Mouse (Mus musculus) thymus, adult 18-20 months (tissue): Measurements from ENCODE around the gene Mindy1.

ENCODE experiments used
- DNase-seq, 2 experiments: peaks; one replicate each; pipeline ENCODE4 v3.0.0; 2022; ENCODE audit warnings: mixed read lengths in 2 of 2

Gene Mindy1

DNA sequence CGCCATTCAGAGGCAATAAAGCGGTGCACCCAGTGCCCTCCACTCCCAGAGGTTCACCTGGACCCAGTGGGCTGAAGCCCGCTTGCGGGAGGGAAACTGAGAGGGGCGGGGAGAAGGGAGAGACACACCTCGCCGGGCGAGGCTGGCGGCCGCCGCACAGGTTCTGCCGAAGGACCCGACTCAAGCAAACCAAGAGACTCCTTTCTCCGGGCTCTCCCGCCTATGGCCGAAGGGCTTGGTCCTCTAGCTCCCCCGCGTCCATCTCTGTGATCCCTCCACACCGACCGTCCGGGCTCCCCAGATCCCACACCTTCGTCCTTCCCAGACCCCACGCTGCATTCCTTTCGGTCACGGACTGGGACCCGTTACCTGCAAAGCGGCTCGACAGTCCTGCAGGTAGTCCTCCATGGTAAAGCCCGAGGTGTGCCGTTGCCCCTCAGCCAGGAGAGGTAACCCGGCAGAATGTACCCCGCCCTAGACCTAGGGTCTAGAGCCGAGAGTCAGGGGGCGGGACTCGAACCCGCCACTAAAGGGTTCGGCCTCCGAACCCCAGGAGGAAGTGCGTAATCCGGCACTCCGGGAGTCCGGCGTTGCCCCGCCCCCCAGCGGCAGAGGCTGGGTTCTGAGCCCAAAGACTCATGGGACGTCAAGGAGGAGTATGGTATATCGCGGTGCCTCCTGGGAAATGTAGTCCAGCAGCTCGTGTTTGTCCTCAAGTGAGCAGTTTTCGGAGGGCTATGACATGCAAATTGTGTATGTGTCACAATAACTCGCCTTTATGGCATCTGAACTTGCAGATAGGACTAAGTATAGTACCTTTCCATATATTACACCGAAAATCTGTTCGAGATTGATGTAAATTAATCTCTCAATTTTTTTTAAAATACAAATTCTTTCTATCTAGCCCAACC, at the start of gene Mindy1, which contains the start of gene Prune1:
Mindy1 (plus strand) TSS at position 130 of the 911 bp plus-strand sequence.
Prune1 (minus strand) TSS at position 861 of the 911 bp plus-strand sequence.
- peak; percentile 98 for DNase-seq

DNA sequence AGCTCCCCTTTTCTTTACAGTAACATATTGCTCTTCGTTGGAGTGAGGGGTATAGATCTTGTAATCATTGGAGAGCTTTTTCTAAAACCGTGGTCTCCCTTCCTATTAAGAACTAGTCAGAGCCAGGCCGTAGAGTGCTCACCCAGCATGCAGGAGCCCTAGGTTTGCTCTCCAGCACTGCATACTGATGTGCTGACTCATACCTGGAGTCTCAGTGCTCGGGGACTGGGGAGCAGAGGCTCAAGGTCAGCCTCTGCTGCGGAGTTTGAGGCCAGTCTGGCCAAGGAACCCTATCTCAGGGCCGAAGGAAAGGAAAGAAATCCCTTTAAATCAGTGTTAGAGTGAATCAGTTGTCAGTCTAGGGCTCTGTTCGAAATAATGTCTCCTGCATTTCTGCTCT, 48.4 kb upstream of the Mindy1 start:
- no peak for DNase-seq

DNA sequence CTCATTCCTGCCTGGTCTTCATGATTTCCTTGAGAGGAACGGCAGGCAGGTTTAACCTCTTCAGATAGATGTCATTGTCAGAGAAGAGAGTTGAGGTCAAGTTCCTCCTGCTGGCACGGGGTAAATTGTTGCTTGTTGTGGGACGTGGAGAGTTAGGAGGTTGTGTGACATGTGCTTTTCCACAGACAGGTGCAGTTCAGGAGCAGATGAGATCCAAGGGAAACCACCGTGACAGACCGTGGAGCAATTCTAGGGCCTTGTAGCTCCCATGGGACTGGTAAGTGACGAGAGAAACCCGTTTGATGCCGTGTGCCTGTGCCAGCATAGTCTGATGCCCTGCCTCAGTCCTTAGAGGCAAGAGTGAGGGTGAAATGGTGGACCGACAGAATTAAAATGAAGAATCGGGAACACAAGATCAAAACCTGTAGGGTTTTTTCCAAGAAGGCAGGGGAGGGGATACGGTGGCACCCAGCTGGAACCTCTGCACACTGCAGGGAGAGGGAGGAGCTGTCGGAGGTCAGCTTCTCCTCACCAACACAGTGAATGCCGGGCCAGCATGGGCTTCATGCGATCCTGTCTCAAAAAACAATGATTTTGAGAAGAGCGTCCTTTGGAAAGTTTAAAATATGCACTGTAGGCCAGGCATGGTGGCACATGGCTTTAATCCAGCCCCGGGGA, 47.7 kb upstream of the Mindy1 start:
- no peak for DNase-seq

DNA sequence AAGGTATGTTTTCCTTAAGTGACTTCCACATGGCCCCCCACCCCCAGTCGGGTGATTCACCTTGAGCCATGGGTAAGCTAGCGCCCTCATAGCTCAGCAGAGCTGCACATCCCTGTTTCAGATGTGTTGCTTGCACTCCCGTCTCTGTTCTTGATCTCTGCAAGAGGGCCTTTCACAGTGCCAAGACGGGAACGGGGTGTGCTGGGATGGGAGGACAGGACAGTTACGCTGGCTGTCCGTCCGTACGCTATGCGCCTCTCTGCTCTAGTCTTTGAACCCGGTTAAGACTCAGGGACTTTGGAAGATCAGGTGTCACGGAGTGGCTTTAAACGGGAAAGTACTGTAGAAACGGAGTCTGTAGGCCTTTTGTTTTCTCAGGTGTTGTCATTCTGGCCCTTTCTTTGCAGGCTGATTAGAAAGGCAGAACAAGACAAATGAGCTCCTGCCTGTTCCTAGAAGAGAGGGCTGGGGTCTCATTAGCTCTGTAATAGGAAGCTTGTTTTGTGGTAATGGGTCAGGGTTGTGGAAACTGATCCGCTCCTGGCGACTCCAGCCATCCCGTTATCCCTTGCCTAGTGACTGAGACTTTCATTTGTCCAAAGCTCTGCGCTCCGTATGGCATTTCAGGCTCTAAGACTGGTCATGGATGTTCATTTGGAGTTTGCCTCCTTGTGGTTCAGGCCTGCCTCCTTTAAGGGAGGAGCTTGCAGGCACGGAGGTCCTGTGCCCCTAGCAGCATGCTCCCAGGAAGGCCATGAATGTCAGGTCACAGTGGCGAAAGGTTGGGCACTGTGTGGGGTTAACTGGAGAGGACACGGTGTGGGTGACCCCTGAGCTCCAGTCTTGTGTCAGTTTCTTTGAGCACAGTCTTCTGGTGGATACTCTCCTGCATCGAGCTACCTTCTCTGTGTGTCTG, 45.5 kb upstream of the Mindy1 start:
- no peak for DNase-seq

DNA sequence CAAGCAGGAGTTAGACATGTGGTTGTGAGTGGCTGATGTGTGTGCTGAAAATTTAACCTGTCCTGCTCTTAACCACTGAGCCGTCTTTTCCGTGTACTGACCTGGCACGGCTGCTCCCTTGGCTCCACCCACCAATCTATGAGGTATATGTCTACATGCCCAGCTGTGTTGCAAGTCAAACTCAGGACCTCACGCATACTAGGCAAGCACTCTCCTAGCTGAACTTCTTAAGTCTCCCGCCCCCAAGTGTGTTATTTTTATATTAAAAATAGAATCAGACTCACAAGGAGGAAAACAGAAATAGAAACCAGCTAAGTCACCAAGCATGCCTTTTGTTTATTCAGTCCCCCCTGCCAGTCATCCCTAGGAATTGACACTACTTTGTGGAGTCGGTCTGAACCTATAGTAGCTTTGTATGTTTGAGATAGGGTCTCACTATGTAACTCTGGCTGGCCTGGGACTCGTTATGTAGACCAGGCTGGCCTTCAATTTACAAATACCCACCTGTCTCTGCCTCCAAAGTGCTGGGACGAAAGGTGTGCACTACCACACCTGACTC, 43.5 kb upstream of the Mindy1 start:
- no peak for DNase-seq

DNA sequence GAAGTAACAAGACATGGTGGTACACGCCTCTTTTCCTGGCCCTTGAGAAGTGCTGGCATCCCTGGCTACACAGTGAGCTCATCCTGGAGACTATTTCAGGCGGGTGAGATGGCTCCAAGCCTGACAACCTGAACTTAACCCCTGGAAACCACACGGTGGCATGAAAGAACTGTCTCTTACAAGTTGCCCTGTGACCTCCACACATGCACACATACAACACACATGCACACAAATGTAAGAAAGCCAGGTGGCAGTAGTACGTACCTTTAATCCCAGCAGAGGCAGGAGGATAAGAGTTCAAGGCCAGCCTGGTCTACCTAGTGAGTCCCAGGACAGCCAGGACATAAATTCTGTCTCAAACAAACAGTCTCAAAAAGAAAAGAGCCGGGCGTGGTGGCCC, 42.1 kb upstream of the Mindy1 start:
- DNase-seq = no peak

DNA sequence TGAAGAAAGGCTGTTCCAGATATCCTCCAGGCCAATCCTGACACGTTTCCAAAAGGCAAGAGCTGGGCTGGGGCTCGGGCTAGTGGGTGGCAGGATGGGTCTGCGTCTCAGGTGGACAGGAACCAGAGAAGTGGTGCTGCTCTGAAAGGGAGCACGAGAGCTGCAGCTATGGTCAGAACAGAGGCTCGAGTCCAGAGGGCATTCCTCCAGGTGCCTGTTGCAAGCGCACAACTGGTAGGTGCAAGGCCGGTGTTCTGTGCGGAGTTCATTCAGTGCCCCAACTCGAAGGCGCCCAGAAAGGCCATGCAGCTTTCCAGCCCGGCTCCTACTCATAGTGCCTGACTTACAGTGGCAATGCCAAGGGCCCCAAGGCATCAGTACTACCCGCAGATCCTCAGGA, 41.2 kb upstream of the Mindy1 start:
- no peak for DNase-seq

DNA sequence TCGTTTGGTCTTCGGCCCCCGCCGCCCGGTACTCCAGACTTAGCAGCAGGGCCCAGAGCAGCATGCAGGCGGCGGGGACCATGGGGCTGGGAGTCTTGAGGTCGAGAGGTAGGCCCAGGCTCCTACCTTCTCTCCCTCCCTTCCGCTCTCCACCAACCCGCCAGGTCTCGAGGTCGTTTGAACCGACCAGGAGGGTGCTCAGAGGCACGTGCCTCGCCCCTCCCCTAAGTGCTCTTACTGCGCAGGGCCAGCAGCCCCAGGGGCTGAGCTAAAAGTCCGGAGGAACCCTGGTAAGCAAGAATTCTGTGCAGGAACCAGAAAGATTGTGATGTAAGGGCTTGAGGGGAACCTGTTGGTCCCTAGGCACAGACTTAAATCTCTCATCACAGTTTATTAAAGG, 40.2 kb upstream of the Mindy1 start:
- DNase-seq = no peak

DNA sequence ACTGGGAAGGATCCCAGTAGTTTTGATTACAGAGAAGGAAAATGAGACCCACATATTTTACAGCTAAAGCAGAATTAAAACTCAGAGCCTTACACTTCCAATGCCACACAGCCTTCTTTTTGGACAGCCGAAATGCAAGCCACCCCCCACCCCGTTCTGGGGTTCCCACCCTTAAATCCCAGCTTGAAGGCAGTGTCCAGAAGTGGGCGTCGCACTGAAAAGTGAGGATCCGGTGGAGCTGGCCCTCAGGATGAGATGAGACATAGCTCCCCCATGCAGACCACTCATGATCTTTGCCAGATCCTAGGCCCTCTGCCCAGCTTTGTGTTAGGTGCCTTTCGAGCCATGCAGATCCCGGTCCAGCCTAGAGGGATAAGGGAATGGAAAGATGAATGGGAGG, 39.6 kb upstream of the Mindy1 start, which contains the start of gene Gm128:
Gm128 (minus strand) TSS at position 101 of the 400 bp plus-strand sequence.
- DNase-seq = no peak

DNA sequence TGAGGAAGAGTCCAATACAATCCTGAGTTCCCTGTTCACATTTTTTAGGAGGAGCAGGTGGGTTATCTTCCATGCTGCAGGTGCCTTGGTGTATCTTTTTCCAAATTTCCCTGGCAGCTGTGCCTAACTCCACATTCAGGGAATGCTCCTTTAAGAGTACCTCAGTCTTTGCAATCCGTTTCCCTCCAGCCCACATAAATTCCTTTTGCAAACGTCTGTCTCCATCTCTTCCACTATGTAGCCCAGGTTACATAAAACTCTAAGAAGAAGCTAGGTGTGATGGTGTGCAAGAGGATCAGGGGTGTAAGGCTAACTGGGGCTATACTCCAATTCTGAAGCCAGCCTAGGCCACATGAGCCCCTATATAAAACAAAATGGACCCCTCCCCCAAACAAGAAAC, 38.1 kb upstream of the Mindy1 start:
- DNase-seq = no peak

DNA sequence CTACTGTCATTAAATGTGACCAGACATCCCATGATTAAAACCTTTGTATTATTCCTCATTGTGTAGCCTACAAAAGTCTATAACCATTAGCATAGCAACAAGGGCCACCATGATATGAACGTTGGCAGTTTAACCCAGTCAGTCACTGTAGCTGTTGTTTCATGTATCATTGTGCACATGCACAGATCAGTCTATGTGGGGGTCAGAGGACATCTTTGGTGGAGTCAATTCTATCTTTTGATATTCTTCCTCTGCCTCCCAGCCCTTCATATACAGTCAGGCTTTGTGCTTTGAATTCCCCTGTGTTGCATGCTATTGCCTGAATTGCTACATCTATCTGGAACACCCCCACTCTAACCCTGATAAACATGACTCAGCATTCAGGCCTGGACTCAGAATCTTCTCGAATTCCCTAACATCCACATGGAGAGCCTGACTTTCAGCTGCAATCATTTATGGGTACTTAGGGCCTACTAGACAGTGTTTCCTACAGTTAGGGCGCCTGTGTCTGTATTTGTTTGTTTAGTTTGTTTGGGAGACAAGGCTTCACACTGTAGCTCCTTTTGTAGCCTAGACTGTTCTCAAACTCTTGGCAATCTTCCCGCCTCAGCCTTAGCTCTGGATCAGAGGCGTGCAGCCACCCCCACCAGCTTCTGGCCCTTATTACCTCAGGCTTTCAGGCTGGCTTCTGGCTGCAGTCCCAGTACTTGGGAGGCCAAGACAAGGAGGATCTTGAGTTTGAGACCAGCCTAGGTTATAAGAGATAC, 34.5 kb upstream of the Mindy1 start:
- DNase-seq = no peak

DNA sequence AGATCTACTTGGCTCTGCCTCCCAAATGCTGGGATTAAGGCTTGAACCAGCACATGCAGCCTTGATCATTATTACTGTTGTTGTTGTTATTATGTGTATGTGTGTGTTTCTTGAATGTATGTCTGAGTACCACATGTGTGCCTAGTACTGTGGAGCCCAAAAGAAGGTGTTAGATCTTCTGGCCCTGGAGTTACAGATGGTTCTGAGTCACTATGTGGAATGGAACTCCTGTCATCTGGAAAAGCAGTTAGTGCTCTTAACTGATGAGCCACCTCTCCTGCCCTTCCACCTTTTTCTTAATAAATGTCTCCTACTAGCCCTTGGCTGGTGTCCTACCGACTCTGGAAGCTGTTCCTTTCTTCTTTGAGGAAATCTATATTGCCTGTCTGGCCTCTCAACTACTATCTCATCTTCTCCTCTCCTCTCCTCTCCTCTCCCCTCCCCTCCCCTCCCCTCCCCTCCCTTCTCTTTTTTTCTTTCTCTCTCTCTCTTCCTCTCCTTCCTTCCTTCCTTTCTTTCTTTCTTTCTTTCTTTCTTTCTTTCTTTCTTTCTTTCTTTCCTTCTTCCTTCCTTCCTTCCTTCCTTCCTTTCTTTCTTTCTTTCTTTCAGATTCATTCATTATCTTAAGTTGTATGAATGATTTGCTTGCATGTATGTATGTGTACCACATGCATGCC, 33.3 kb upstream of the Mindy1 start:
- no peak for DNase-seq

DNA sequence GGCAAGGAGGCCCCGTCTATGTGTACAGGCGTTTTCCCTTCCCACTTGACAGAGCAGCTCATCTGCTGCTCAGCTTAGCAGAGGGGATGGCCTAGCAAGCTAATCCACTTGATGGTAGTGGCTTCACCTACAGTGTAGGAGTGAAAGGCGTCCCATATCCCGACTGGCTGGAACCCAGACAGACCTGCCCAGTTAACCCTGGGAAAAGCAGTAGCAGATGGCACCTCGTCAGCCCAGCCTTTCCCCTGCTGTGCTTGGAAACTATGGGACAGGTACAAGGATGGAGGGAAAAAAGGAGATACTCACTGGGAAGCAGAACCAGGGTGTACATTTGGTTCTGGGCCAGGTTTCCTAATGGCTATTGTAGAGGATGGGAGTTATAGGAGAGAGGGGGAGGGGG, 30.8 kb upstream of the Mindy1 start:
- no peak for DNase-seq

DNA sequence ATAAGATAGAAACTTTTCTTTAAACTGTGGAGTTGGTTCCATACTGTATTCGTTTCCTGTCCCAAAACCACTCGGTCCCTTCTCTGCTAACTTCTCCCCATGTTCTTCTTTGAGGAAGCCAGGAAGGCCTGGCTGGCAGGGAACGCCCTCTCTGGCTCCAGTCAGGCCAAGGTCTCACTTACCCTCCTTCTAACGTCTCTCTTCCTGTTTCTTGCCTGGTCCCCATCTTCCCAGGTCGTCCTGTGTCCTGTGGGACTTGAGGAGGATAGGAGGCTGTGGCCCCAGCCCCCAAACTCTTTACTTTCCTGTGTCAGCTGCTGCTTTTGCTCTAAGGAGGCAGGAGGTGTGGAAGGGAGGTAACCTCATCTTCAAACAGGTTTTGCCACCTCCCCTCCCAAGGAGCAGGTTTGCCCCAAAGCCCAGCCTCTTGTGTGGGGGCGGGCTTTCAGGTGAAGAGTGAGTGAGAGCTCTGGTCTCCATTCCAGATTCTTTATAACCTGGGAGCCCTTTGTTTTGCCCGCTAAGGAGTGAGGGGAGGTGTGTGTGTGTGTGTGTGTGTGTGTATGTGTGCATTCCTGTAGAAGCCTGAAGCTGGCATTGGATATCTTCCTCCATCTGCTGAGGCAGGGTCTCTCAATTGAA, 30.2 kb upstream of the Mindy1 start, which contains the start of gene Bnipl:
Bnipl (minus strand) TSS at position 411 of the 642 bp plus-strand sequence.
- DNase-seq = no peak

DNA sequence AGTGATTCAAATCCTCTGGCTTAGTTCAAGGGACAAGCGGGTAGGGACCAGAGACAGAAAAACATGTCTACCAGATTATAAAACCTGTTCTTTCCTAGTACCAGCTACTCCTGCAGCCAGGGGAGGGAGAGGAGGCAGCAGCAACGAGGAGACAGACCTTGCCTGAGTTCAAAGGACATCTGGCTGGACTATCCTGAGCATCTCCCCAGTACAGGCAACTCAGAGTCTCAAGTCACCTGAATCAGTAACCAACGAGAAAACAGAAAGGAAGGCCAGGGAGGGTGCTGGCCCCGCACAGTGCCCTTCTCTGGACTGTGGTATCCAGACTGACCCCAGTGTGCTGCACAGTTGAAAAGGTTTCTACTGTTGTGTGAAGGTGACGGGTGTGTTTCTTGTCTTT, 24.2 kb upstream of the Mindy1 start:
- no peak for DNase-seq

DNA sequence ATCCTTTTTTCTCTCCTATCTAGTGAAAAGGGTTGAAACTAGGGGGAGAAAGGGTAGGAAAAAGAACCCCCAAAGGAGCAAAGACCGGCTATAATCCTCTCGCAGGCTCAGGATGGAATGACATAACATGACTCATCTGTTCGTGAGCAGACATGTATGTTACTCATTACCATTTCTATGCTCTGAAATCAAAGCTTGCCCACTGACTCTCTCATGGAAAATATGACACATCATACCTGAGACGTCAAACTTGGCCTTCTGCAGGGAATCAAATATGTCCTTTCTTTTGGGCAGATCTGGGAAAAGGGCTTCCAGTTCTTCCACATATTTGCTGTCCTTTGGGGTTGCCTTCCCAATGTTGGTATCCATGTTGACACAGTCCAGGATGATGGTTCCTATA, 19.2 kb upstream of the Mindy1 start:
- DNase-seq = no peak

DNA sequence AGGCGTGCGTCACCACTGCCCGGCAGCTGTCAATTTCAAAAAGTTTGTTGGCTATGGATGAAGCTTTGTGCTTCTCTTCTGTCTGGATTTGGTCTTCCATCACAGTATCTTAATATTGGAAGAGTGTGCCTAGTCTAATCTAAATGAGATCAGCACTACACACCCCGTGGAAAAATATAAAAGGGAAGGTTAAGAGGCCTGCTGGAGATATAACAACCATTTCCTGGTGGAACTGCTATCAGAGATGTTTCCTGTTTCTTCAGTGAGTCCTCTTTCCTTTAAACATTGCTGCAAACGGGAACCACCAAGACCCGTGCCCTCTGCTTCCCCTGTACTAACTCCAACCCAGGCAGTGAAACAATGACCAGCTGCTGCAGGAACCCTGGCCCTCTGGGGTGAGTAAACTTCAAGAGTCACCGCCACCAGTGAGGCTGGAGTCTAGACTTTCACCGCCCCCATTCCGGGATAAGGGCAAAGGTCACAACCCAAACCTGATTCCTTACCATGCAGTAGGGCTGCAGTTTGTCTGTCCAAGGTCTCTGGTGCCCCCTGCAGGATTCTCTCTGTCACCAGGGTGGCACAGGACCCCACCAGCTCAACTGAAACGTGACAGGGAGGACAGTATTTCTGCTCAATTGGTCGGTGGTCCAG, 17.9 kb upstream of the Mindy1 start:
- DNase-seq = peak; percentile 50 to 71

DNA sequence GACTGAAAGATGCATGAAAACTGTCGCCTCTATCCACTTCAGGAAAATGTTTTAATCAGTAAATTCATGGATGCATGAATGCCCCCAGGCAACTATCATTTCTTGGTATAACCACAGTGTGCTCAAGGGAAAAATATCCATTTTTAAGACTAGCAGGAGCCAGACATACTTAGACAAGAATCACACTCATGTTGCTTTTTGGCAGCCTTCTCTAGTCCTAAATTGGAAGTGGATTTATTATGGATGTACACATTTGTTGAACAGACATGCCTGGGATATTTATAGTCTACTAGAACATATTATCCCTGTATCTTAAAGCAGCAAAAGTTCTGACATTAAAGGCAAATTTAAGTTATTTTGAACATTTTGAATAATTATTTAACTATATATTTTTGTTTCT, 16.4 kb upstream of the Mindy1 start:
- DNase-seq = no peak

DNA sequence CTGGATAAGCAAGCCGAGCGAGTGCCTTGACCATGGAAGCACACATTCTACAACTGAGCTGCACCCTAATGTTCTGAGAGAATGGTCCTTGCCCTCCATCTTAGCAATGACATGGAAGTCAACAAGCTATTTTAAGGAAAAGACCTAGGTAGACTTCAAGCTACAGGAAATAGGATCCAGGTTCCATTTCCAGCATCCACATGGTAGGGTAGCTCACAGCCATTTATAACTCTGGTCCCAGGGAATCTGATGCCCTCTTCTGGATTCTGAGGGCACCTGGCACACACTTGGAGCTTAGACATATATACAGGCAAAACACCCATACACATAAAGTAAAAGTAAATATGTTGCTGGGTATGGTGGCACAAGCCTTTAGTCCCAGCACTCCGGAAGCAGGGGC, 15.1 kb upstream of the Mindy1 start:
- no peak for DNase-seq

DNA sequence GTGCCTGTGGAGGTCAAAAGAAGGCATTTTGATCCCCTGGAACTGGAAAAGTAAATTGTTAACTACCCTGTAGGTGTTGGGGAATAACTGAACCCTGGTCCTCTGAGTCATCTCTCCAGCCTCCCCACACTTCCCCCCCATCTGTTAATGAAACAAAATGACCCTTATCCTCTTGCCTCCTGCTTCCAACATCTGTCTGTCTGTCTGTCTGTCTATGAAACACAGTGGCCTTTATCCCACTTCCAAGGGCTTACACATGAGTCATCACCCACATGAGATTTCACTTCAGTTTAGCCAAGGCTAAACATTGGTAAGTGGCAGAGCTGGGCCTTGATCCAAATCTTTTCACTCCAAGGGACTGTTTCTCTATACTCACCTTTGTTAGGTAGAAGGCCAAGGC, 13.3 kb upstream of the Mindy1 start:
- no peak for DNase-seq
